Mouse (Mus musculus) subcutaneous adipose tissue, adult 2 months (tissue): ENCODE results near the gene Olfr693. TPM values are rescaled to one million over a fixed set of nuclear protein-coding genes. Genes with fewer than 3 reads are reported as not detected.

Experiments
- polyA plus RNA-seq: library from polyadenylated mRNA; depleted of rRNA; stranded (reverse); fragments of >200 nt; gene quantifications from 2 replicates; pipeline ENCODE4 v1.2.3, GENCODE M21; 2012; ENCODE audit warnings: low replicate concordance; rRNA removed

Gene Olfr693
- not detected in 2 replicates for polyA plus RNA-seq

GRCm38 (mm10) chr7:106680484-106680883, at the start of gene Olfr693:
Gene Olfr693, minus strand, starts transcription at chr7:106680584.

GRCm38 (mm10) chr7:106716296-106716695, 35.9 kb upstream of the Olfr693 start, which contains the start of gene Olfr695:
Gene Olfr695, minus strand, starts transcription at chr7:106716396.

GRCm38 (mm10) chr7:106691714-106692113, 11.3 kb upstream of the Olfr693 start, which contains the start of gene Olfr694:
Gene Olfr694, minus strand, starts transcription at chr7:106691814.

Other genes starting within 250 kb of the Olfr693 start
- not detected in 2 replicates for gene Olfr694, start 11.2 kb upstream of the Olfr693 start, polyA plus RNA-seq
- gene Olfr695, start 35.8 kb upstream of the Olfr693 start, polyA plus RNA-seq = not detected in 2 replicates
- gene Olfr697, start 61.9 kb upstream of the Olfr693 start, polyA plus RNA-seq = not detected in 2 replicates
- not detected in 2 replicates for gene Olfr698, start 74.8 kb upstream of the Olfr693 start, polyA plus RNA-seq
- gene Olfr699, start 112.6 kb upstream of the Olfr693 start, polyA plus RNA-seq = not detected in 2 replicates
- gene Olfr700, start 128.2 kb upstream of the Olfr693 start, polyA plus RNA-seq = not detected in 2 replicates
- gene Olfr701, start 133.5 kb upstream of the Olfr693 start, polyA plus RNA-seq = not detected in 2 replicates
- not detected in 2 replicates for gene Olfr702, start 153.3 kb upstream of the Olfr693 start, polyA plus RNA-seq
- gene Olfr703, start 162.8 kb upstream of the Olfr693 start, polyA plus RNA-seq = not detected in 2 replicates
- not detected in 2 replicates for gene Olfr704, start 182.6 kb upstream of the Olfr693 start, polyA plus RNA-seq
- gene Olfr705, start 196.3 kb upstream of the Olfr693 start, polyA plus RNA-seq = not detected in 2 replicates
- not detected in 2 replicates for gene Olfr706, start 207.6 kb upstream of the Olfr693 start, polyA plus RNA-seq
- gene Olfr707, start 220.7 kb upstream of the Olfr693 start, polyA plus RNA-seq = not detected in 2 replicates
- gene Olfr1532-ps1, start 227.4 kb upstream of the Olfr693 start, polyA plus RNA-seq = not detected in 2 replicates